Mouse (Mus musculus) lung, postnatal 14 days (tissue): ENCODE measurements around the gene Gm21762.
"Not testable (repeated sequence)": the region's sequence is repeated elsewhere in the genome, so short reads cannot be mapped to it uniquely, and the experiment has no call there.

ENCODE experiments used
- DNase-seq: peaks from one replicate; pipeline ENCODE4 v3.0.0; 2021

The Gm21762 gene

DNA sequence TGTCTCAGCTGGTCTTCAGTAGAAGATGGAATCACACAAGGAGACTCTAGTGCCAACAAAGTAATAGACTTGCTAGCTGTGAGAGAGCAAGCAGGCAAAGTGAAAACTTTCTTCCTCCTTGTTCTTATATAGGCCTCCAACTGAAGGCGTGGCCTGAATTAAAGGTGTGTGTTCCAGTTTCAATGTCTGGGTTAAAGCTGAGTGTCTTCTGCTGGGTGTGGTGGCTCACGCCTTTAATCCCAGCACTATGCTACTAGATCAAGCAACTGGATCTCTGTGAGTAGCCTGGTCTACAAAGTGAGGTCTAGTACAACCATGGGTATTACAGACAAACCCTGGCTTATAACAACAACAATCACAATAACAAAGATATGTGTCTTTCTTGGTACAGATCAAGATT is at the start of gene Gm21762:
TSS of gene Gm21762 (minus strand) at position 101 of the 400 bp plus-strand sequence.
- DNase-seq: not testable (repeated sequence)

DNA sequence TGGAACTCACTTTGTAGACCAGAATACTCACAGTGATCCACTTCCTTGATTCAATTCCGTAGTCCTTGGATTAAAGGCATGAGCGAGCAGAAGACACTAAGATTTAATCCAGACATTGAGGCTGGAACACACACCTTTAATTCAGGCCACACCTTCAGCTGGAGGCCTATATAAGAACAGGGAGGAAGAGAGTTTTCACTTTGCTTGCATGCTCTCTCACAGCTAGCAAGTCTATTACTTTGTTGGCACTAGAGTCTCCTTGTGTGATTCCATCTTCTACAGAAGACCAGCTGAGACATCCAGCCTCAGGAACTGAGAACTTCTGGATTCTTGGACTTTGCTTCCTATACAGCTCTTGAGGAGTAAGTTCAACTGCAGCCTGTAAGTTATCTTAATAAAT is 47.1 kb upstream of the Gm21762 start, which contains the start of gene AF067061:
TSS of gene AF067061 (plus strand) at position 245 of the 400 bp plus-strand sequence.
- not testable (repeated sequence) for DNase-seq

DNA sequence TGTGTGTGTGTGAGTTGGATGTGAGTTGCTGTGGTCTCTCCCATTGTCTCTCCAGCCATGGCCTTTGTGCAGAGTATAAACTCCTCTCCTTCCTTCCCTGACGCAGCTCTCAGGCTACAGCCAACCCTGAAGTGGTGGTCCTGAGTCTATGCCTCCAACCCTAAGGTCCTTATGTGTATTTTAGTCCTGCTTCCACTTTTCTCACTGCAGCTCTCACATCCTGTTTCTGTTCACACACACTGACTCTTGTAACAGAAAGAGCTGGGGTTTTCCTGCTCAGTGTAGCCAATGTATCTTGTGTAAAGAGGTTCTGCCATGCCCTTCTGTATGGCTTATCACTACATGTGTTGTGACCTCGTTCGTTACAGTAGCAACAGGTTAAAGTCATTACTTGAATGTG is 44.0 kb upstream of the Gm21762 start:
- not testable (repeated sequence) for DNase-seq

DNA sequence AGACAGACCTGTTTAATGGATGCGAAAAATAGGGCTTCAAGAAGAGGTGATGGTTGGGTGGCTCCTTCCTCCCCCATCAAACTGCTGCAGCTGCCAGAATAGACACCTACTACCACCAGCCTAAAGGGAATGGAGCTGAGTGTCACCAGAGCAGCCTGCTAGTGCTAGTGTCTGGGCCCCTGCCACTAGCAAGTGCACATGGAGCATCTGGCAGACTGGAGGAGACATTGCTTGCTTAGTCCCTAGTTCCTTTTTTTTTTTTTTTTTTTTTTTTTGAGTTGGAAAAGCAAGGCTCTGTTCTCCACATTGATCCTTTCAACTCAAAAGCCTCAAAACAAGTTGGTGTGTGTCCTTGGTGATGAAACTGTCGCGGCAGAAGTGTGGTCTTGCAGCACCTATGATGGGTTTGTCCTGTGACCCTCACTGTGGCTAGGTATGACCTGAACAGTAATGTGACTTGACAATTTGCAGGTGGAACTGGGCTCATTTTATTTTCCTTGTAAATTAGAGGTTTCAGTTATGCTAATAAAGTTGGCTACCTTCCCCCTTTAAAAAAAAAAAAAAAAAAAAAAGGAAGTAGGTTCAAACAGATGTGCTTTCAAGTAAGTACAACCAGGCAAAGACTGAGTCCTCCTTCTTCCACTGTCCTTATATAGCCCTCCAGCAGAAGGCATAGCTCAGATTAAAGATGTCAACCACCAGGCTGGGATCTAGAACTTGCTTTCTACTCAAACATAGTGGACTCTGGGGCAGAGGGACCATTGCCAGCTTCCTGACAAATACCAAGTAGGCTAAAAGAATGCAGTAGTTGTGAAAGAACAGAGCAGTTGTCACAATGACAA is 43.3 kb upstream of the Gm21762 start:
- DNase-seq: not testable (repeated sequence)

DNA sequence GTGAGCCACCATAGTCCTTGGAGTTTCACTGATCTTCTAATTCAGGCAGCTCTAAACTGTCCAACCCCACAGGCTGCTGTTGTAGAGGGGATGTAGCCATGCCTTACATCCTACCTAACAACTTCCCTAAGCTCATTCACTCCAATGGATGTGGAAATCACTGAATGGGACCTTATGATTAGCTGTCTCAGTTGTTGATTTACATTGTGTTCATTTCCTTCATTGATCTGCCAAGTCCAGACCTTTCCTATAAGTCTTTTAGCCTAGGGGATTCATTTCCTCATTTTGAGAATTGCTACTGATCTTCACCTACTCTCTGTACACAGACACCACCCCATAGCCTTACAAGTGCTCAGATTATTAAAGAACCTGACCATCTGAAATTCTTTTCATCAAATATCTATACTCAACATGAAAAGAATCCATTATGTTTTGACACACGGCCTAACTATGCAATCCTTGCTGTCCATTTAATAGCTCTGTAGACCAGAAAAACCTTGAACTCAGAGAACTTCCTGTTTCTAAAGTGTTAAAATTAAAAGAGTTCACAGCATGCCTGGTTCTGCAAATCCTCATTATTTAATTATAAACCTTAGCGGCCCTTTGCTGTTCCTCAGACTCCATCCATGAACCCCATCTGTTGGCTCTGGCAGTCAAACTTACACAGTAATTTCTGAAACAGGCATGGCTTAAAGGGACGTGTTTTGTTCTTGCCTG is 35.6 kb upstream of the Gm21762 start:
- not testable (repeated sequence) for DNase-seq

DNA sequence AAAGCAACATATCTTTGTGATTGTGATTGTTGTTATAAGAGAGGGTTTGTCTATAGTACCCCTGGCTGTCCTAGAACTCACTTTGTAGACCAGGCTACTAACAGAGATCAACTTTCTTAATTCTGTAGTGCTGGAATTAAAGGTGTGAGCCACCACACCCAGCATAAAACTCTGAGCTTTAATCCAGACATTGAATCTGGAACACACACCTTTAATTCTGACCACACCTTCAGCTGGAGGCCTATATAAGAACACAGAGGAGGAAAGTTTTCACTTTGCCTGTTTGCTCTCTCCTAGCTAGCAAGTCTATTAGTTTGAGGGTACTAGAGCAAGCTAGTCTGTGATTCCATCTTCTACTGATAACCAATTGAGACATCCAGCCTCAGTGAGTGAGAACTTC is 23.1 kb upstream of the Gm21762 start, which contains the start of gene Gm21731:
TSS of gene Gm21731 (plus strand) at position 301 of the 400 bp plus-strand sequence.
- DNase-seq: not testable (repeated sequence)

DNA sequence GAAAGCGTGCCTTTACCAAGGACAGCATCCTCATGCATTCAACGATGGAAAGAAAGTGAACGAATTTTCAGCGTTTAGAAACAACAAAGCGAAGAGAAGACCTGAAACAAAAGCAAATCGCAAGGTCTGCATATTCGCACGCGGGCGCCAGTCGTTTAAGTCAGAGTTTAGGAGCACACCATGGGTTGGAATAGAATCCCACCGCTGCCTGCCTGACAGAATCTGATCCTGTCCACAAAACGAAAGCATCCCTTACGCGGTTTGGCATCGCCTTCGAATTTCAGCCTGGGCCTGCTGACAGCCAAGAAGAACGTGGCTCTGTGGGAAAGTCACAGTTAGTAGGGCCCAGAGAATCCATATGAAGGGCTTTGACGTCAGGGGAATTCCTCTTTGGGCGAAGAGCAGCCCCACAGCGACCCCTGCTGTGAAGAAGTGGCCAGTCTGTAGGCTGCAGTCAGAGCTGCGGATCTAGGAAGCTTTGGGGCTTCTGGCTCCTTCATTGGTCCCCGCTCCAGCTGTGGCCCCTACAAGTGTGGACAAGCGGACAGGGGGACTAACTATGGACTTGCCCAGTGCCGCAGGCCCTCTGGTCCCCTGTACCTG is 16.8 kb upstream of the Gm21762 start:
- DNase-seq: not testable (repeated sequence)

DNA sequence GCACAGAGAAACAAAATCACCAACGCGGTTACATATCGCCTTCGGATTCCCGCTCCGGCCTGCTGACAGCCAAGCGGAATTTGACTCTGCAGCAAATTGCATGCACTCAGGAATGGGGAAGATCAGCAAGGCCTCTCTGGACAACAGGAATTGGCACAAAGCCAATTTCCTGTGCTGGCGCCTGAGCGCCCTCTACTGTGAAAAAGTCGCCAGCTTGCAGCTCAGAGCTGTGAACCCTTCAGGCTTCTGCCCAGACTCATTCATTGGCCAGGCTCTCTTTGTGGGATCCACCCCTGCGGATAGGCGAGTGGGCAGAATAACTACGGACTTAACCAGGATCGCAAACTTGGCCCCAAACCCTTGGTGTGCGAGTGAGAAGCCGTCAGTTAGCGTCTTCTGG is 16.1 kb upstream of the Gm21762 start:
- DNase-seq: not testable (repeated sequence)

DNA sequence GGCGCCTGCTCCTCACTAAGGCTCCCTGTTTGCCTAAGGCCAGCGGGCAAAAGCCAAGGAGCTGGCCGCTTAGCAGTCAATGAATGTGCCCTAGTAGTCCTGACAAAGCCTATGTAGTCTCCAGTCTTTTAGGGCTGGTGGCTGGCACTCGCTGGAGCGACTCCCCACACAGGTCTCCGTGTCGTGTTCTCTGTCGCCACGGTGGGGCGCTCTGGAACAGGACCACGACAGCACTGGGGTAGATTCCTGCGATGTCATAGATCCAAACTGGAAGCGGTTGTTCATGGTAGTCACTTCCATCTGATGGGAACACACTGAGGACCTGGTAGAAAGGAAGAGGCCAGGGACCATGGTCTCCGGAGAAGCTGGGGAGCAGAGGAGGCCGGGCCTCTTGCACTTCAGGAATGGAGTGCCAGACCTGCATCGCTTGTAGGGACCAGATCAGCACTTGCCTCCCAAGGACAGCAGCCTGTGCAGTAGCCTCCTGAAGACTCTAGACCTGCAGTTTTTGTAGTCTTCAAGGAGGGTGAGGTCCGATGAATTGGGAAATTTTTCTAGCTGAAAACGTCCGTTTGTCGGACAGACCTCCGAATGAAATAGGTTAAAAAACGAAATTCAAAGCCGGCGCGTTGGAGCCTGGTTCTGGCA is 7.4 kb upstream of the Gm21762 start:
- not testable (repeated sequence) for DNase-seq

DNA sequence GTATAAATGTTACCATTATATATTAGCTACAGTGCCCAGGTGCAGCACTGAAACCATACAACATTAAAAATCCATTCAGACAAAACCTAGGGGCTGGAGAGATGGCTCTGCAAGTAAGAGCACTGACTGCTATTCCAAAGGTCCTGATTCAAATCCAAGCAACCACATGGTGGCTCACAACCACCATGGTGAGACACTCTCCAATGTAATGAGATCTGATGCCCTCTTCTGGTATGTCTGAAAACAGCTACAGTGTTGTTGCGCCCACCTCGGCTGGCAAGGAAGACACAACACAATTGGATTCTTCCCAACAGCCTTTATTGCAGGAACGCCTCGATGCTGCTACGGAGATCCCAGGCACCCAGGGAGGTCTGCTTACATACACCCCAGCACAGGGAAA is 5.2 kb upstream of the Gm21762 start:
- DNase-seq: not testable (repeated sequence)

DNA sequence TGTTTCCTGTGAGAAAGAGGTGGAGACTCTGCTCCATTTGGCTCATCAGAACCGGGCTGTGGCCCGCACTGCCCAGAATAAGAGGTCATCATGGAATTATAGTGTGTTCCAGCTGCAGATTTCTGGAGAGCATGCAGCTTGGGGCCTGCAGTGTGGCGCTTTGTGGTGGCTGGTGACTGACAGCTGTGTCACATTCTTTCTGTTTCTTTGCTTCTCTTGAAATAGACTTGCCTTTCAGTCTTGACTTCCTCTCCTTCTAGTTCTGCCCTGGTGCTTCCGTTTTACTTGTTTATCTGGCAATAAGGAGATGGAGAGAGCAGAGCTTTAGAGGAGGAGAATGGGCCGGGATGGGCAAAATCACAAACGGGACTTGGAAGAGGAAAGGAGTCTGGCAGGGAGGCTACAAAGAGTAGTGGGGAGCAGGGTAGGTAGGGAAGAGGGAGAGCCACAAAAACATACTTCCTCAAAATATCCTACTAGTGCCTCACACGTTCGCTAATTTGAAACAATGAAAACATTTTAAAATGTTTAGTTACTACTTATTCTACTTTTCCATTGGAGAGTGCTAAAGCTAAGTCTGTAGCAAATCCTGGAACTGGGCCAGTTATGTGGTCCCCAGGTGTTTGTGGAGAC is 19.4 kb downstream of the Gm21762 start:
- not testable (repeated sequence) for DNase-seq

DNA sequence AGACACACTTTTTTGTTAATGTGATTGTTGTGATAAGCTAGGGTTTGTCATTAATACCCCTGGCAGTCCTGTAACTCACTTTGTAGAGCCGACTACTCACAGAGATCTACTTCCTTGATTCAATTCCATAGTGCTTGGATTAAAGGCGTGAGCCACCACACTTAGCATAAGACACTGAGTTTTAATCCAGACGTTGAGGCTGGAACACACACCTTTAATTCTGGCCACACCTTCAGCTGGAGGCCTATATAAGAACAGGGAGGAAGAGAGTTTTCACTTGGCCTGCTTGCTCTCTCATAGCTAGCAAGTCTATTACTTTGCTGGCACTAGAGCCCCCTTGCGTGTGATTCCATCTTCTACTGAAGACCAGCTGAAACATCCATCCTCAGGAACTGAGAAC is 43.6 kb downstream of the Gm21762 start, which contains the start of gene Gm21818:
TSS of gene Gm21818 (plus strand) at position 301 of the 400 bp plus-strand sequence.
- DNase-seq: not testable (repeated sequence)

DNA sequence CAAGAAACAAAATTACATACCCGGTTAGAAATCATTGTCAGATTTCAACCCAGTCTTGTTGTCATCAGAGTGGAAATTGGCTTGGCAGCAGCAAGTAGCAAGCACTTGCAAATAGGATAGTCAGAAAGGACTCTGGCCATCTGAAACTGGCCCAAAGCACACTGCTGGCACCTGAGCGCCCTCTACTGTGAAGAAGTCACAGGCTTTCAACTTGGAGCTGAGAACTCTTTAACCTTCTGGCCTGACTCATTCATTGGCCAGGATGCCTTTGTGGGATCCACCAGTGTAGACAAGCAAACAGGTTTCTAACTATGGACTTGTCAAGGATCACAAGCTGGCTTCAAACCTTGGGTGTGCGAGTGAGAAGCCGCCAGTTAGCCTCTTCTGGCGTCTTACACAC is 47.4 kb downstream of the Gm21762 start:
- not testable (repeated sequence) for DNase-seq
